Mouse (Mus musculus) embryonic facial prominence, embryonic 11.5 days (tissue): ENCODE data around the gene Rps27a. TPM values are rescaled to one million over a fixed set of nuclear protein-coding genes. Genes with fewer than 3 reads are reported as not detected.

Experiments
- ATAC-seq: fragments of 200-750 bp; cut with Nextera tagmentation; replicated peaks from 2 replicates; pipeline ENCODE4 v1.8.0; 2017; ENCODE audit warnings: low read depth; ENCODE audit not compliant: insufficient number of reproducible peaks, low FRiP score, low TSS enrichment
- DNase-seq: peaks from one replicate; pipeline ENCODE4 v3.0.0-alpha.2; 2015; ENCODE audit warnings: low spot score
- H3K27ac ChIP-seq: fragments of 300-500 bp; sonication (generic); replicated peaks from 2 replicates; pipeline ENCODE4 v1.5.1; 2014; ENCODE audit warnings: mild to moderate bottlenecking, low read depth, low read length, control low read depth
- H3K27me3 ChIP-seq: fragments of 300-500 bp; sonication (generic); 2 replicates; pipeline ENCODE4 v1.6.1; 2014; ENCODE audit warnings: mild to moderate bottlenecking, low read length, moderate library complexity, mixed read lengths; ENCODE audit not compliant: control insufficient read depth, insufficient read depth
- H3K36me3 ChIP-seq: fragments of 300-500 bp; sonication (generic); replicated peaks from 2 replicates; pipeline ENCODE4 v1.6.1; 2014; ENCODE audit warnings: low read depth, mild to moderate bottlenecking, low read length, moderate library complexity, mixed read lengths; ENCODE audit not compliant: control insufficient read depth, insufficient read depth
- H3K4me1 ChIP-seq: fragments of 300-500 bp; sonication (generic); 2 replicates; pipeline ENCODE4 v1.6.1; 2014; ENCODE audit warnings: low read length, mixed read lengths; ENCODE audit not compliant: control insufficient read depth, insufficient read depth
- H3K4me2 ChIP-seq: fragments of 300-500 bp; sonication (generic); 2 replicates; pipeline ENCODE4 v1.6.1; 2014; ENCODE audit warnings: low read depth, mild to moderate bottlenecking, control low read depth, low read length, moderate library complexity
- H3K4me3 ChIP-seq: fragments of 300-500 bp; sonication (generic); 2 replicates; pipeline ENCODE4 v1.5.1; 2014; ENCODE audit warnings: low read depth, low read length, control low read depth
- H3K9ac ChIP-seq: fragments of 300-500 bp; sonication (generic); replicated peaks from 2 replicates; pipeline ENCODE4 v1.6.1; 2014; ENCODE audit warnings: mild to moderate bottlenecking, control low read depth, low read length
- H3K9me3 ChIP-seq: fragments of 300-500 bp; sonication (generic); replicated peaks from 2 replicates; pipeline ENCODE4 v1.6.1; 2016; ENCODE audit warnings: mild to moderate bottlenecking, low read length, inconsistent platforms, mixed read lengths; ENCODE audit not compliant: control insufficient read depth
- WGBS: fragments of 180-500 bp; shearing (Covaris S2); extraction: QIAGEN DNeasy Blood & Tissue Kit; methylation state at CpG from one replicate; pipeline ENCODE4 v1.1.7; 2014; 5-methylcytosine and 5-hydroxymethylcytosine counted together
- polyA plus RNA-seq: library from polyadenylated mRNA; unstranded; fragments of >200 nt; fragmentation: Nextera tagmentation; extraction: Ambion mirVana; gene quantifications from 2 replicates; pipeline ENCODE4 v1.2.1, GENCODE M21; 2014

Gene Rps27a
- polyA plus RNA-seq, result 1,205 and 1,236 TPM in 2 replicates

- H3K27me3 ChIP-seq, result no peaks in the 10 kb centered on the region
- ATAC-seq (peak; percentile 98), DNase-seq (peak; percentile 90)
- H3K9ac ChIP-seq, result peak within 1 kb of the TSS; percentile 91
- peak within 1 kb of the TSS; percentile 58 for H3K4me2 ChIP-seq
- peak within 1 kb of the TSS; percentile 76 for H3K4me3 ChIP-seq
- peak within 1 kb of the TSS; percentile 25 for H3K27ac ChIP-seq
- H3K36me3 ChIP-seq, result peaks cover 9% of the 10 kb centered on the region; the same call in 1 of the 2 replicates
- no peaks in the 10 kb centered on the region; the same call in 1 of the 2 replicates for H3K4me1 ChIP-seq
- WGBS, result under 1% methylated on average over 46 of the region's 46 CpGs
- H3K9me3 ChIP-seq, result no peaks in the 10 kb centered on the region
Measured at GRCm38 (mm10) chr11:29547752-29548503, at the start of gene Rps27a, which contains the start of gene Clhc1. Gene Rps27a, minus strand, starts transcription at chr11:29548109. Gene Clhc1, plus strand, starts transcription at chr11:29547950.

DNA sequence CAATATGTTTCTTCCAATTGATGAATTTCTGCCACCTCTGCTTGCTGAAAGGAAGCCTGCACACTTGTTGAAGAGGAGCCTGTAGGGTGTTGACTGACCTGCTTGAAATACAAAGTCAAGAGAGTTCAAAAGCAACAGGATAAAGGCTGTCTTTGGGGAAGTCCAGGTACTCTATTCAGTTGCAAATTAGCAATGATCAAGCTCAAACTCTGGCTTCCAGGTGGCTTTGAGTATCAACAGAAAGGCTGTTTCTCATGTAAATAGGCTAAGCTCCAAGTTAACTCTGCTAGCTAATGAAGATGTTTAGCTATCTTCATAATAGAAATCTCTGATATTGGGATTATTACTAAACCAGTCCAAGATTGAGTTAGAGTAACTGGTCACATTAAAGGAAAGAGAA is 49.2 kb upstream of the Rps27a start:
- no peak for DNase-seq
- H3K9ac ChIP-seq, result no peak overlapping the region
- no peaks in the 10 kb centered on the region for H3K9me3 ChIP-seq
- no peak overlapping the region for H3K4me2 ChIP-seq
- no peaks in the 10 kb centered on the region for H3K27me3 ChIP-seq
- no peak overlapping the region for H3K4me3 ChIP-seq
- H3K27ac ChIP-seq, result no peak overlapping the region
- ATAC-seq, result no peak
- H3K36me3 ChIP-seq, result no peaks in the 10 kb centered on the region
- H3K4me1 ChIP-seq, result no peaks in the 10 kb centered on the region

DNA sequence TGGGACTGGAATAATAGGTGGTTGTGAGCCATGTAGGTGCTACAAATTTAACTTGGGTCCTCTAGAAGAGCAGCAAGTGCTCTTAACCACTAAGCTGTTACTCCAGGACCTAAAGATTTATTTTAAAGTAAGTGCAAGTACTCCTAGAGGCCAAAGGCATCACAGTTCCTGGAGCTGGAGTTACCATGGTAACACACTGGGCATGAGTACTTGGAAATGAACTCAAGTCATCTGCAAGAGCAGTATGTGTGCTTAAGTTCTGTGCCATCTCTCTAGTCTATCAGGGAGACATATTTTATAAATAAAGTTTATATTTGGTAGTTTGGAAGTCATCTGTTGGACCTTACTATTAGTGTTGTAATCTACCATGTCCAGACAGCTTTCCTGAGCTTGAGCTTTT is 47.3 kb upstream of the Rps27a start:
- no peak overlapping the region for H3K27ac ChIP-seq
- no peak for DNase-seq
- no peaks in the 10 kb centered on the region for H3K9me3 ChIP-seq

GRCm38 (mm10) chr11:29579610-29580009 is 31.7 kb upstream of the Rps27a start:
- H3K4me2 ChIP-seq, result no peak overlapping the region
- no peaks in the 10 kb centered on the region for H3K27me3 ChIP-seq
- H3K27ac ChIP-seq, result no peak overlapping the region
- no peaks in the 10 kb centered on the region for H3K36me3 ChIP-seq
- H3K4me1 ChIP-seq, result no peaks in the 10 kb centered on the region
- H3K4me3 ChIP-seq, result no peak overlapping the region
- ATAC-seq, result no peak
- no peaks in the 10 kb centered on the region for H3K9me3 ChIP-seq
- DNase-seq, result peak; percentile 9
- no peak overlapping the region for H3K9ac ChIP-seq

More for the DNA sequence above, 47.3 kb upstream of the Rps27a start:
- no peak for ATAC-seq
- H3K4me2 ChIP-seq, result no peak overlapping the region
- no peak overlapping the region for H3K9ac ChIP-seq
- H3K36me3 ChIP-seq, result no peaks in the 10 kb centered on the region
- H3K4me1 ChIP-seq, result no peaks in the 10 kb centered on the region
- H3K4me3 ChIP-seq, result no peak overlapping the region
- no peaks in the 10 kb centered on the region for H3K27me3 ChIP-seq

DNA sequence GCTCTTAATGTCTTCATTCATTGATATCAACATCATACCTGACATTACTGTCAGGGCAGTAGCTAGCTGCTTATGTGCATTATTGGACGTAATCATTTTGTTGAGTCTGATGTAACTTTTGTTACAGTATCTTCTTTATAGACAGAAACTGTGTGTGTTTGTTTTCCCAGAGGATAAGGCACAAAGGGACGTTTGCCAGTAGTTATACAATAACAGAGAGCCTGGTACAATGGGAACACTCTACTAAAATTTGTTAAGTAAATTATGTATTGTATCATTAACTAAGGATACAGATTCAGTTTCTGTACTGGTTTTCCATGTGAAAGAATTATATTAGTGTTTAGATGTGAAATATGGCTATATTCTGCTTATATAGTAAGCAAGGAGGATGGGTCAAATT is 24.7 kb upstream of the Rps27a start:
- 70% methylated on average over 2 of the region's 2 CpGs for WGBS
- no peaks in the 10 kb centered on the region for H3K4me1 ChIP-seq
- H3K27ac ChIP-seq, result no peak overlapping the region
- ATAC-seq (no peak), DNase-seq (no peak)
- no peak overlapping the region for H3K4me2 ChIP-seq
- no peak overlapping the region for H3K4me3 ChIP-seq
- no peaks in the 10 kb centered on the region for H3K9me3 ChIP-seq
- H3K9ac ChIP-seq, result no peak overlapping the region
- H3K27me3 ChIP-seq, result no peaks in the 10 kb centered on the region
- no peaks in the 10 kb centered on the region for H3K36me3 ChIP-seq

DNA sequence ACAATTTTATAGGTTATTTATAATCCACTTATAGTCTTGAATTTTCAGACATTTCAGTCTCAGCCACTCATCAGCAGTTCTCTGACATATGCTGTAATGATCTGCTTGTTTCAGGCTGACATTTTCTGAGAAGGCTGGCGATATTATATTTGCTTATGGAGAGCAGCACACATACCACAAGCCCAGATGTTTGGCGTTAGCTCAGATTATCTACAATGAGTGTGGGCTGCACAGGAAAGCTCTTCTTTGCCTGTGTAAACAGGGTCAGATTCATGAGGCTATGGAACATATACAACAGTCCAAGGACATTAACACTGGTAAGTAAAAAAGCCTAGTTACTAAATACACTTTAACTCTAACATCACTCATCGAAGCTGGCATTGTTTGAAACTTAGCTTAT is 23.6 kb upstream of the Rps27a start:
- Histone ChIP-seq H3K27me3 (no peaks in the 10 kb centered on the region), H3K9me3 (no peaks in the 10 kb centered on the region), H3K9ac (no peak overlapping the region), H3K4me1 (no peaks in the 10 kb centered on the region), H3K4me3 (no peak overlapping the region), H3K4me2 (no peak overlapping the region), H3K36me3 (no peaks in the 10 kb centered on the region), H3K27ac (no peak overlapping the region)
- 52% methylated on average over 3 of the region's 3 CpGs for WGBS
- DNase-seq, result peak; percentile 66
- no peak for ATAC-seq

GRCm38 (mm10) chr11:29563406-29563805 is 15.5 kb upstream of the Rps27a start:
- Histone ChIP-seq H3K9me3 (no peaks in the 10 kb centered on the region), H3K27me3 (no peaks in the 10 kb centered on the region), H3K36me3 (no peaks in the 10 kb centered on the region), H3K9ac (no peak overlapping the region), H3K4me1 (no peaks in the 10 kb centered on the region), H3K4me2 (no peak overlapping the region), H3K27ac (no peak overlapping the region), H3K4me3 (no peak overlapping the region)
- no peak for DNase-seq
- WGBS, result 92% methylated on average over 2 of the region's 2 CpGs
- ATAC-seq, result no peak

GRCm38 (mm10) chr11:29560990-29561389 is 13.1 kb upstream of the Rps27a start:
- no peak overlapping the region for H3K4me2 ChIP-seq
- no peak overlapping the region for H3K4me3 ChIP-seq
- no peak overlapping the region for H3K27ac ChIP-seq
- H3K9me3 ChIP-seq, result no peaks in the 10 kb centered on the region
- no peak overlapping the region for H3K9ac ChIP-seq
- ATAC-seq, result no peak
- 87% methylated on average over 3 of the region's 3 CpGs for WGBS
- no peak for DNase-seq
- H3K36me3 ChIP-seq, result no peaks in the 10 kb centered on the region
- H3K27me3 ChIP-seq, result no peaks in the 10 kb centered on the region
- no peaks in the 10 kb centered on the region for H3K4me1 ChIP-seq
